ENCODE assay signal across 9 mouse cellular contexts in the genomic region with DNA sequence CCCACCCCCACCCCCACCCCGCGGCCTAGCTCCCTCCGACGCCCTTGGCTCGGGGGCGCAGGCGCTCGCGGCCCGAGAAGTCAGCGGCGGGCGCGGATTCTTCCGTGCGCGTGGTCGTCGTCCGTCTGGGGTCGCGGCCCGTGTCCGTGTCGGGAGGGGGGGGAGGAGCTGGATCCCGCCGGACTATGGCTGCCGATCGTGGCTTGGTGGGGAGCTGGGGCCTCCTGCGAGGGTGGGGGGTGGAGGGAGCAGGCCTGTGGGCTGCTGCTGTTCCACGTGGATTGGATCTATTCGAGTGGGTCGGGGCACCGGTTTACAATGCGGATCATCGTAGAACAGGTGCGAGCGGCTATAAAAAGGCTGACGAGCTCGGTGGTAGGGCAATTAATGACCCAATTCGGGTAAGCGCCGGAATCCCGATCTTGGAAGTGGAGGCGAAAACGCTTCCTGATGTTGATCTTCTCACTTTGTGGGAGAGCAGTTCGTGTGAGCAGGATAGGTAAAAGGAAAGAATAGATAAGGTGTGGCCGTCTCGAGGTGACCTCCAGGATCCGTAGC. TPM values are rescaled to one million over a fixed set of nuclear protein-coding genes. Genes with fewer than 3 reads are reported as not detected.
DNase-seq lines count a peak whose midpoint lies in the region; ATAC-seq and TF ChIP-seq lines count a peak whose summit lies in the region.
"Had no signal": no experiment of that assay in that cellular context is flagged by ENCODE, and none has a peak within 500 bp of the region (broad histone marks: within the 10 kb centered on the region; RNA-seq: fewer than 3 reads in every experiment).

No protein-coding gene starts in this region.

- no peaks in the 10 kb centered on the region for H3K27me3 ChIP-seq in erythroblast, embryonic 14.5 days (ENCODE audit: control insufficient read depth)
- no peaks in the 10 kb centered on the region for H3K27me3 ChIP-seq in heart, postnatal 0 days (ENCODE audit: control insufficient read depth, insufficient read depth, low read length)
- peaks cover 11% of the 10 kb centered on the region for H3K27me3 ChIP-seq in limb, embryonic 12.5 days
- H3K27me3 ChIP-seq in midbrain, postnatal 0 days (ENCODE audit: insufficient read depth, low read length), result no peaks in the 10 kb centered on the region
- H3K27me3 ChIP-seq: Patski had no signal

- no peak for ATAC-seq in erythroblast, adult 5-6 weeks (replicated peaks; ENCODE audit: low FRiP score, poor library complexity, severe bottlenecking)
- ATAC-seq in heart, postnatal 0 days (ENCODE audit: insufficient read depth, low read depth), result peak; percentile 3
- ATAC-seq in limb, embryonic 12.5 days (ENCODE audit: insufficient number of reproducible peaks, insufficient read depth, low FRiP score, low TSS enrichment, low read depth), result no peak
- peak; percentile 43 for ATAC-seq in midbrain, postnatal 0 days (ENCODE audit: low FRiP score)

- H3K9ac ChIP-seq in heart, postnatal 0 days (replicated peaks; ENCODE audit: low read depth, low read length), result peak overlapping the region; percentile 65
- peak overlapping the region; percentile 88 for H3K9ac ChIP-seq in limb, embryonic 12.5 days (replicated peaks)
- peak overlapping the region; percentile 56 for H3K9ac ChIP-seq in midbrain, postnatal 0 days (replicated peaks; ENCODE audit: low read length, poor library complexity, severe bottlenecking)

- H3K27ac ChIP-seq in heart, postnatal 0 days (ENCODE audit: low read depth), result peak overlapping the region; percentile 94
- H3K27ac ChIP-seq in limb, embryonic 12.5 days, result peak overlapping the region; percentile 97
- H3K27ac ChIP-seq in midbrain, postnatal 0 days (ENCODE audit: low read depth, low read length), result peak overlapping the region; percentile 80

- WGBS in heart, postnatal 0 days, result 21% methylated on average over 32 of the region's 50 CpGs
- 25% methylated on average over 25 of the region's 50 CpGs for WGBS in limb, embryonic 12.5 days
- WGBS in midbrain, postnatal 0 days, result 26% methylated on average over 38 of the region's 50 CpGs

- H3K4me2 ChIP-seq in heart, postnatal 0 days (ENCODE audit: low read depth, low read length), result peak overlapping the region; percentile 69
- H3K4me2 ChIP-seq in limb, embryonic 12.5 days, result peak overlapping the region; percentile 57
- H3K4me2 ChIP-seq in midbrain, postnatal 0 days (ENCODE audit: low read depth, low read length, poor library complexity, severe bottlenecking), result peak overlapping the region; percentile 52

- peaks cover 29% of the 10 kb centered on the region for H3K36me3 ChIP-seq in erythroblast, embryonic 14.5 days (ENCODE audit: control insufficient read depth)
- H3K36me3 ChIP-seq in heart, postnatal 0 days (replicated peaks; ENCODE audit: control insufficient read depth, insufficient read depth, low read length), result no peaks in the 10 kb centered on the region; the same call in 1 of the 2 replicates
- H3K36me3 ChIP-seq in limb, embryonic 12.5 days, result peaks cover 9% of the 10 kb centered on the region; the same call in 1 of the 2 replicates
- no peaks in the 10 kb centered on the region for H3K36me3 ChIP-seq in midbrain, postnatal 0 days (ENCODE audit: insufficient read depth, low read length)

- no peak for TF ChIP-seq CTCF in heart, postnatal 0 days (IDR thresholded peaks at IDR 0.05; ENCODE audit: low read depth)
- no peak for TF ChIP-seq CTCF in midbrain, postnatal 0 days (IDR thresholded peaks at IDR 0.05)

- peaks cover 14% of the 10 kb centered on the region for H3K4me1 ChIP-seq in erythroblast, embryonic 14.5 days (ENCODE audit: control insufficient read depth)
- peaks cover 7% of the 10 kb centered on the region; the same call in 1 of the 2 replicates for H3K4me1 ChIP-seq in heart, postnatal 0 days (ENCODE audit: control insufficient read depth, insufficient read depth)
- no peaks in the 10 kb centered on the region for H3K4me1 ChIP-seq in limb, embryonic 12.5 days (replicated peaks)
- H3K4me1 ChIP-seq in midbrain, postnatal 0 days (ENCODE audit: insufficient read depth, low read length), result no peaks in the 10 kb centered on the region

- TF ChIP-seq EP300 in heart, postnatal 0 days (IDR thresholded peaks at IDR 0.05; ENCODE audit: low read depth), result no peak

- H3K4me3 ChIP-seq in erythroblast, embryonic 14.5 days (replicated peaks), result peak overlapping the region; percentile 75
- H3K4me3 ChIP-seq in heart, postnatal 0 days (ENCODE audit: low read depth, low read length), result peak overlapping the region; percentile 57
- H3K4me3 ChIP-seq in limb, embryonic 12.5 days (replicated peaks), result peak overlapping the region; percentile 62
- H3K4me3 ChIP-seq in midbrain, postnatal 0 days (ENCODE audit: low read depth, low read length), result peak overlapping the region; percentile 60

- H3K9me3 ChIP-seq in erythroblast, embryonic 14.5 days (ENCODE audit: control insufficient read depth, low read length), result peaks cover 10% of the 10 kb centered on the region
- no peaks in the 10 kb centered on the region for H3K9me3 ChIP-seq in heart, postnatal 0 days (replicated peaks; ENCODE audit: control insufficient read depth, low read length)
- H3K9me3 ChIP-seq in limb, embryonic 12.5 days, result no peaks in the 10 kb centered on the region
- no peaks in the 10 kb centered on the region for H3K9me3 ChIP-seq in midbrain, postnatal 0 days (ENCODE audit: low read length)

- peak; percentile 4 to 7 for DNase-seq in CD8-positive naive resting alpha-beta T cell, adult 2 months (ENCODE audit: low read depth in 2 of 2, low spot score in 2 of 2)
- peak; percentile 37 to 58 for DNase-seq in cerebellum, postnatal 25 days
- DNase-seq in heart, postnatal 0 days (ENCODE audit: low spot score), result no peak
- DNase-seq in midbrain, postnatal 0 days (ENCODE audit: low spot score), result peak; percentile 4
- no peak for DNase-seq in urinary bladder, postnatal 14 days (ENCODE audit: low spot score)

RNA-seq across cellular contexts. Expression of a gene that starts 0.8 kb away (rescaled TPM):
- 4.7 and 6.8 TPM in 2 replicates for polyA plus RNA-seq in erythroblast, embryonic 14.5 days (2012)
- total RNA-seq in erythroblast, adult 5-6 weeks (2015; ENCODE audit: low replicate concordance), result 63.5 and 86.1 TPM in 2 replicates
- total RNA-seq in erythroblast, adult 5-6 weeks (2017; ENCODE audit: low replicate concordance), result 42.3 and 53.1 TPM in 2 replicates
- total RNA-seq in heart, postnatal 0 days (2014; rRNA removed; ENCODE audit: low replicate concordance), result 196 and 220 TPM in 2 replicates
- 316 and 331 TPM in 2 replicates for polyA plus RNA-seq in heart, postnatal 0 days (2015; fragmentation: Nextera tagmentation; extraction: Ambion mirVana)
- polyA plus RNA-seq in limb, embryonic 12.5 days (2016; fragmentation: Nextera tagmentation; extraction: Ambion mirVana), result 411 and 413 TPM in 2 replicates
- total RNA-seq in midbrain, postnatal 0 days (2014; rRNA removed), result 113 and 134 TPM in 2 replicates
- 229 and 240 TPM in 2 replicates for polyA plus RNA-seq in midbrain, postnatal 0 days (2015; fragmentation: Nextera tagmentation; extraction: Ambion mirVana)

Comparison
In these comparisons a context has a peak if more than half of its experiments do, and no peak if none do; other contexts are left out.
1. ATAC-seq: peak in heart, postnatal 0 days (single experiment) and midbrain, postnatal 0 days (single experiment); none in erythroblast, adult 5-6 weeks (single experiment) and limb, embryonic 12.5 days (single experiment).
2. DNase-seq: peak in CD8-positive naive resting alpha-beta T cell, adult 2 months (2 of 2), cerebellum, postnatal 25 days (2 of 2) and midbrain, postnatal 0 days (single experiment); none in heart, postnatal 0 days (single experiment) and urinary bladder, postnatal 14 days (single experiment).
3. RNA of a gene that starts 0.8 kb away (polyA plus RNA-seq): 411 to 413 TPM in limb, embryonic 12.5 days, 316 to 331 TPM in heart, postnatal 0 days and 229 to 240 TPM in midbrain, postnatal 0 days; 4.7 to 6.8 TPM in erythroblast, embryonic 14.5 days; every median in the first group is over 10 times any median in the second.
4. Peak in every context shown above with its lines, with median percentiles within 50 percentile points of each other: H3K4me3 ChIP-seq, H3K27ac ChIP-seq, H3K4me2 ChIP-seq and H3K9ac ChIP-seq.